In the genomic region with DNA sequence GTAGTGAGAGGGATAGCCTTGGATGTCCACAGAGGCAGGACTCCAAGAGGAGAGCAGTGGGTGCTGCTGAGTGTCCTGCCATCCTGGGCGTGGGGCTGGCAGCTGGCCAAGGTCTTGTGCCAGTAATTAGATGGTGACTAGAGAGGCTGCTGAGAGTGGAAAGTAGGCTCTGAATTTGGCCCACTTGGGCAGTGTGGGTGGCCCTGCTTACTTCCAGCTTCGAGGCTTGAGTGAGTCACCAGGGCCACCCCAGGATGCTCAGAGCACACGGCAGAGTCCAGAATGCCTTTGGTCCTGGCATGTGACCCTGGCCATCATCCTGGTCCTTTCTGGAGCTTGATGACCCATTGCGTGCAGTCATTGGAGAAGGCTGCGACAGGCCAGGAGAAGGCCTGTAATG, we compare ENCODE assay signal across 9 mouse cellular contexts. TPM values are rescaled to one million over a fixed set of nuclear protein-coding genes. Genes with fewer than 3 reads are reported as not detected.
DNase-seq lines count a peak whose midpoint lies in the region; ATAC-seq and TF ChIP-seq lines count a peak whose summit lies in the region.
"Had no signal": no experiment of that assay in that cellular context is flagged by ENCODE, and none has a peak within 500 bp of the region (broad histone marks: within the 10 kb centered on the region; RNA-seq: fewer than 3 reads in every experiment).

No protein-coding gene starts in this region.

- H3K27ac ChIP-seq in kidney, adult 2 months (ENCODE audit: insufficient read depth, low read depth, low read length), result no peak overlapping the region
- H3K27ac ChIP-seq in intestine, postnatal 0 days (ENCODE audit: low read depth, low read length), result no peak overlapping the region
- H3K27ac ChIP-seq: hindbrain, embryonic 15.5 days had no signal

- DNase-seq in left cerebral cortex, adult 18-20 months (ENCODE audit: low spot score in 2 of 2), result peak; percentile 24 to 27
- DNase-seq in left cerebral cortex, postnatal 14 days (ENCODE audit: low spot score in 2 of 2), result no peak
- DNase-seq in cerebellum, adult 18-20 months, result peak; percentile 73 to 76
- peak; percentile 58 for DNase-seq in kidney, adult 2 months
- peak; percentile 21 to 38 for DNase-seq in right cerebral cortex, adult 2 months (ENCODE audit: low spot score in 2 of 2)

- WGBS in kidney, adult 2 months, result 57% methylated on average over 5 of the region's 5 CpGs
- WGBS in intestine, postnatal 0 days, result 67% methylated on average over 5 of the region's 5 CpGs

- H3K36me3 ChIP-seq in kidney, adult 2 months (ENCODE audit: control insufficient read depth, insufficient read depth, low read length), result no peaks in the 10 kb centered on the region
- H3K36me3 ChIP-seq in intestine, postnatal 0 days (ENCODE audit: control insufficient read depth, insufficient read depth), result no peaks in the 10 kb centered on the region
- H3K36me3 ChIP-seq: hindbrain, embryonic 15.5 days had no signal

- no peak for TF ChIP-seq CTCF in kidney, adult 2 months (conservative IDR thresholded peaks at IDR 0.05; ENCODE audit: insufficient read depth, insufficient read length, low read depth, low read length)
- no peak for TF ChIP-seq CTCF in intestine, postnatal 0 days (IDR thresholded peaks at IDR 0.05; ENCODE audit: low read depth)

- H3K9ac ChIP-seq in intestine, postnatal 0 days (ENCODE audit: low read depth, low read length), result no peak overlapping the region
- H3K9ac ChIP-seq: hindbrain, embryonic 15.5 days had no signal

- no peak for ATAC-seq in intestine, postnatal 0 days
- no peak for ATAC-seq in megakaryocyte-erythroid progenitor cell, adult 5-6 weeks (replicated peaks; ENCODE audit: low FRiP score, low TSS enrichment, poor library complexity, severe bottlenecking)
- ATAC-seq in activated CD4-positive, CD25-positive, alpha-beta regulatory T cell, adult 4 months, result no peak

- no peak overlapping the region for H3K4me2 ChIP-seq in intestine, postnatal 0 days (replicated peaks; ENCODE audit: low read depth)
- H3K4me2 ChIP-seq: hindbrain, embryonic 15.5 days had no signal

- H3K27me3 ChIP-seq in kidney, adult 2 months (replicated peaks; ENCODE audit: control insufficient read depth, insufficient read depth, low read length), result no peaks in the 10 kb centered on the region
- H3K27me3 ChIP-seq in intestine, postnatal 0 days (replicated peaks; ENCODE audit: control insufficient read depth, insufficient read depth, low read length), result no peaks in the 10 kb centered on the region
- H3K27me3 ChIP-seq: hindbrain, embryonic 15.5 days had no signal

- peaks cover 13% of the 10 kb centered on the region; the same call in 1 of the 2 replicates for H3K4me1 ChIP-seq in kidney, adult 2 months (ENCODE audit: control insufficient read depth, insufficient read depth, low read length)
- H3K4me1 ChIP-seq in intestine, postnatal 0 days (replicated peaks; ENCODE audit: control insufficient read depth, insufficient read depth, low read length), result peaks cover 23% of the 10 kb centered on the region

- intact Hi-C loops in left cerebral cortex, postnatal 14 days (cut with DNase I), result no loop called here

- H3K9me3 ChIP-seq in intestine, postnatal 0 days (ENCODE audit: control insufficient read depth), result no peaks in the 10 kb centered on the region
- H3K9me3 ChIP-seq: hindbrain, embryonic 15.5 days had no signal

- no peak overlapping the region for H3K4me3 ChIP-seq in kidney, adult 2 months (ENCODE audit: insufficient read depth, low read depth, low read length)
- no peak overlapping the region for H3K4me3 ChIP-seq in intestine, postnatal 0 days (ENCODE audit: low read depth, low read length)
- H3K4me3 ChIP-seq: hindbrain, embryonic 15.5 days had no signal

- TF ChIP-seq POLR2A in kidney, adult 2 months (IDR thresholded peaks at IDR 0.05; ENCODE audit: low read depth, low read length), result no peak

RNA-seq across cellular contexts. Expression of a gene that starts 31.1 kb away (rescaled TPM):
- 10 to 100 TPM; 49.5 to 50.7 TPM for total RNA-seq in left cerebral cortex, adult 18-20 months (2021)
- total RNA-seq in left cerebral cortex, postnatal 14 days (2021), result 10 to 100 TPM; 48.0 to 51.9 TPM
- 78.3 and 82.5 TPM in 2 replicates for polyA plus RNA-seq in kidney, adult 2 months (2012; rRNA removed)
- 37.4 and 40.1 TPM in 2 replicates for polyA plus RNA-seq in intestine, postnatal 0 days (2015; fragmentation: Nextera tagmentation; extraction: Ambion mirVana)
- total RNA-seq in megakaryocyte-erythroid progenitor cell, adult 5-6 weeks (2014; fragmentation: Nextera tagmentation), result not detected in 2 replicates
- total RNA-seq in megakaryocyte-erythroid progenitor cell, adult 5-6 weeks (2017), result not detected in 2 replicates
- not detected for polyA plus RNA-seq in activated CD4-positive, CD25-positive, alpha-beta regulatory T cell, adult 4 months (2017; shearing (Covaris generic))

Comparison
In these comparisons a context has a peak if more than half of its experiments do, and no peak if none do; other contexts are left out.
1. DNase-seq: peak in left cerebral cortex, adult 18-20 months (2 of 2), cerebellum, adult 18-20 months (2 of 2), kidney, adult 2 months (single experiment) and right cerebral cortex, adult 2 months (2 of 2); none in left cerebral cortex, postnatal 14 days (0 of 2).
2. RNA of a gene that starts 31.1 kb away (total RNA-seq): 48.0 to 51.9 TPM in left cerebral cortex, postnatal 14 days and 49.5 to 50.7 TPM in left cerebral cortex, adult 18-20 months; not detected in megakaryocyte-erythroid progenitor cell, adult 5-6 weeks; every median in the first group is over 10 times any median in the second.